Mouse (Mus musculus) lung, postnatal 36 days (tissue): Measurements from ENCODE around the gene 4933427D14Rik.
A peak's percentile ranks its signal among the peaks of the same experiment; 100 is the strongest.

ENCODE experiments used
- DNase-seq: peaks from one replicate; pipeline ENCODE4 v3.0.0; 2022; ENCODE audit warnings: mixed read lengths

4933427D14Rik gene

DNA sequence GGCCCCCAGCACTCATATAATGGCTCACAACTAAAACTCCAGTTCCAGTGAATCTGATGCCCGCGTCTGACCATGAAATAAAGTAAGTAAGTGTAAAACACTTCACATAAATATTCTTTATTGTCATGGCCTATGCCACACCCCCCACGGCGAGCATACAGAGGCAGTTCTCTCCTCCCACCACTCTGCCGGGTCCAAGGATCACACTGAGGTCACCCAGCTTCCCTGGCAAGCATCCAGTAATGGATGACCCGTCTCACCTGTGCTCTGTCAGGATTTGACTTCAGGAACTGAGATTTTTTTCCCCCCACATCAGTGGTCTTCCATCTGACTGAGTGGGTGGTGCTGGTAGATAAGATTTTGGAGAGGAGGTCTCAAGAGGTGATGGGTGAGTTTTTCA lies 67.1 kb downstream of the 4933427D14Rik start:
- no peak for DNase-seq

DNA sequence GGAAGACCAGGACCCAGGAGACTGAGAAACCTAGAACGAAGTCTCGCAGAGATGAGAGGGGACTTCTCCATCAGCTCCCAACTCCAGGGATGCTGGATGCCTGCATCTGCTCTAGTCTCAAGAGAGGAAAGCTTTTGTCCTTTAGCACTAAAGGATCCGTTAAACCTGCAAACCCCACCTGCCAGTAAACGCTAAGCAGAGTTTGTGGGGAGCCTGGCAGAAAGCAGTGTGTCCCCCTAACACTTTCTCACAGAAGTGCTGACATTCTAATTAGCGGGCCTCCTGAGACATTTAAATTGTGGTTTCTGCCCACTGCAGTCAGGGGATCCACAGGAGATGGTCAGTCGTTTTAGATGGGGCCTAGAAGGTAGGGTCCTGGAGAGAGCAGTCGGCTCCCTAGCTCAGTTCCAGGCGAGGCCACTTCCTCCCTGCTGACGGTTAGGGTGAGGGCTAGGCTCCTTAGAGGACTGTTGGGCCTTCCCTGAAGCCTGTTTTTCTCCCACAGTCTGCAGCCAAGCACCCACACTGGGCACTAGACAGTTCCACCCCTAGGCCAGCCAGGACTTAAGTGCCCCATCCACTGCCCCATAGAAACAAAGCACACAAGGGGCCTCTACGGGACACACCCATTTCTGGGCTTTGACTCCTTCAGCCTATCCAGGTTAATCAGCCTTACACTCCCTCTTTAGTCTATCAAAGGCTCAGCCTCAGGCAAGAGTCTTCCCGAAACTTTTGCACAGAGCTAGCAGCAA lies 70.9 kb downstream of the 4933427D14Rik start:
- DNase-seq: peak; percentile 66

DNA sequence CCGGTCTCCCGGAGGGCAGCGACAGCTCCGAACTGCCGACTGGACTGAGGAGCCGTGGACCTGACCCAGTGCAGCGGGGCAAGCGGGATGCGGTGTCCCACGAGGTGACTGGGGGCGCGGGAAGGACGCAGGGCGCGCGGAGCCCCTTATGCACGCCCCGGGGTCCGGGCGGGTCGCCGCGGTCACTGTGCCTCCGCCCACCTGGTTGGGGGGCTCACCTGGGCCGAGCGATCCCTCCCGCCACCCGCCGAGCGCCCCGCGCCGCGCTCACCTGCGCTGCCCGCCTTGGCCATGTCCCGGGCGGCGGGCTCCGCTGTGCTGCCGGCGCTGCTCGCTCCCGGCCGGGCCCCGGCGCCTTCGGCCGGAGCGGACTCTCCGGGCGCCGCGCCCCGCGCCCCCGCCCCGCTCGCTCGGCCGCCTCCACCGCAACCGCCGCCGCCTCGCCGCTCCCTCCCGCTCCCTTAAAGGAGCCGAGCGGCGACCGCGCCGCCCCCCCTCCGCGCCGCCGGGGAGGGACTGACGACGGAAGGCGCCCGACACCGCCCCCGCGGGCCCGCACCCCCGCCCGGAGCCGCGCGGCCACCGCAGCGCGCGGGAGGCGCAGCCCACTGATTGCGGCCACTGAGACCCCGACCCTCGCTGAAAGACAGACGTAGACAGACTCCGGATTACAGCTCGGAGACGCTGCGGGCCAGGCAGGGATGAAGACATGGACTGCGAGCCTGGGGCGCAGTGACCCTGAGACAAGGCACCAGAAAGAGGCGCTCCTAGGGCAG lies 71.7 kb downstream of the 4933427D14Rik start, which contains the start of gene Pitpnm3:
Gene Pitpnm3, minus strand, starts transcription at position 396 of the 776 bp plus-strand sequence.
- DNase-seq: peak; percentile 64

DNA sequence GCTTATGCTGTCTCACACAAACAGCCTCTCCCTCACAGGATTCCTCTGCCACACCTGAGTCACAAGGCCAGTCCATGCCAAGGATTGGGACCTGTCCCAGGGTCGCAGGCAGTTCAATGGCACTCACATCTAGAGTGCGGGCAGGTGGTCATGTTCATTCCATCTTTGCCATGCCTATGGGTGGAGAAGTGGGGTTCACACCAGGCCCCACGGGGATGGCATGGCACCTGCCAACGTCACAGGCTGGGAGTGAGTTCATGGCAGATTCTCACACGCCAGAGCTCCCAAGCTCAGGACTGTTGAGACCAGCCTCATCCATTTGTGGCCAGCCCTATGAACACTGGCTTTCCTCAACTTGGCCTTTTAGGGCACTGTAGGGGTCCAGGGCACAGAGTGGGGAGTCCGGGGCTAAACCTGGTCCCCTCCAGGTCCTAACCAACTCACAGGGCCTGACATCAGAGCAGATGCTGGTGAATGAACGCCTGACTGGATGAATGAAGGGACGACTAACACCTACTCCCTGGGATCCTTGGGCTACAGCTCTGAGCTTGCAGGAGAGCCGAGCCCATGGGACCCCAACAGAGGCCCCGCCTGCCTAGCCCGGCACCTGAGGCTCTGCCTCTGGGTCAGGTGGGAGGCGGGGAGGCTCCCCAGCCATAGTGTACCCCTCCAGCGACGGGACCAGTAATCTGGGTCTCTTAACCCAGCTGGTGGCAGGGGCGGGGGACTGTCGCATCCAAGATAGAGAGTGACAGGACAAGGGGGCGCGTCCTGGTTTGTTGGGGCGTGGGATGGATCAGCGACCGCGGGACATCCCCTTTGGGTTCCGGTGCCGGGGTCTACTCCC lies 72.5 kb downstream of the 4933427D14Rik start:
- no peak for DNase-seq

DNA sequence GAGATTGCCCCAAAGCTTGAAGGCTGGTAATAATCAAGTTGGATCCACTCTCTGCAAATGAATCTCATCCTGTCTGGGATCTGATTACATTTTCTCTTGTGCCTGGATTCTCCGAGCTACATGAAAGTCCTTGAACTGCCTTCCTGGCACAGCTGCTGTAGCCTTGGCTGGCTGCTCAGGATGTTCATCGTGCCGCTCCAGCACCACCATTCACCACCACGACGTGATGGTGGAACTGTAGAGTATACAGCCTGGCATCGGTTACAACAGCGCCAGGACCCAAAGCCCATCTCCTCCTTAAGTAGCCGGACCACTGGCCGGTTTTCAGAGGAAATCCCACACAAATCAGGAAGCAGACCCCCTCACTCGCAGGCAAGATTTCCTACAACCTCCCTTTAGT lies 74.2 kb downstream of the 4933427D14Rik start:
- peak; percentile 61 for DNase-seq

DNA sequence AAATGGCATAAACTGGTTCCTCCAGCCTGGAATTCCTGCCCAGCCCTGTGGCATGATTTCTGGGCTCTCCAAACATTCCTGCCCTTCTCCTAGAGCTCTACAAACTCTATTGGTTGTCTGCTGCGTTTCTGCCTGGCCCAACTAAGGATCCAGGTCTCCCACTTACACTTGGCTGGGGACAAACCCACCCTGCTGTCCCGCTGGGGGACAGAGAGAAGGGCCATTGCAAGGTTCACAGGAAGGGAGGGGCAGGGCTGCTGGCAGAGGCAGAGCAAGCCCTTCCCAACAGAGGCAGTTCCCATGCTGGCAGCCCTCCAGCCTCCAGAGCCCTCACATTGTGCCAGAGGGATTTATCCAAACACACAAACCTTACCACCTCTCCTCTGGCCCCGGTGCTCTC lies 75.0 kb downstream of the 4933427D14Rik start:
- DNase-seq: peak; percentile 90

DNA sequence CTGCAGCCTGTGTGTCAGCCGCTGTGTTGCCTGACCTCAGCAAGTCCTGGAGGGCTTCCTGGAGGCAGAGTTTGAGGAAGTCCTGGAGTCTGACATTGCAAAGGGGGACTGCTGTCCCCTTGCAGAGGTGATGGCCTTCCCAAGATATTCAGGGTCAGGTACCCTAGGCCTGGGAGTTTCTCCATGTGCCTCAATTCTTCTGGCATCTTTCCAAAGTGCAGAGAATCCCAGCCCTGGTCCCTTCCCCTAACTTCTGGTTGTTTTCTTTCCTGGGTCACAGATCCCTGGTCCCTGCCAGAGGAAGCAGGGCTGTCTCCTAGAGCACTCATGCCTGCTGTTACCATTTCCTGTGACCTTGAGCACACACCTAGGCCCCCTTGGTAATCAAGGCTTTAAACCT lies 75.6 kb downstream of the 4933427D14Rik start:
- no peak for DNase-seq

DNA sequence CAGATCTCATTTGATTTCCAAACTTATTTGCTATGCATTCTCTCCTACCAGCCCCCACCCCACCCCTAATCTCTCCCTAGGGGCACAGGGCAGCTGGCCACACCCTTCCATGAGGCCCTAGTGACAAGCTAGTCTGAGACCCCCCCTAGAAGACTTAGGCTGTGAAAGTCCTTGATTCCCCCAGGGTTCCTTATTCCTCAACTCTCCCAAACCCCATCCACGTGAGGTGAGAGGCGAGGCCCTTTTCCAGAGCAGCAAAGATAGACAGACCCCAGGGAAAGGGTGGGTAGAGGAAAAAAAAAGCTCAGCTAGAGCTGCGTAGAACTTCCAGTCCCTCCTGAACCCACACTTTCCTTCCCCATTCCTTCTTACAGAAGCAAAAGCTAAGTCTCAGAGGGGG lies 76.4 kb downstream of the 4933427D14Rik start:
- DNase-seq: no peak

DNA sequence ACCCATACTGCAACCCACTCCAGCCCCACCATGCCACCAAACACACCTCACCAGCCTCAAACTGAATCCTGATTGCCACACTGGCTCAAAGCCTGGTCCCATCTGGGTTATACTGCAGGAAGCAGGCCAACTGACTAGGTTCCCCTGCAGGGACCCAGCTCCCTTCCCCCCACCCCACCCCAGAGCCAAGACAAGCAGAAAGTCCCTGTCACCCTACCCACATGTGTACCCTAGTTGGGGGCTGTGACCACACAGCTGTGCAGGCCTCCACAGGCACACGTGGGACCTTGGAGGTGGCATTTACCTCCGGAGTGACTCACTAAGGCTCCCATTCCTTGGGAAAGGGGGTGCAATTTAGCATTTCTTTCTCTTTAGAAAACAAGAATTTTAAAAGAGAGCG lies 76.8 kb downstream of the 4933427D14Rik start:
- DNase-seq: no peak

DNA sequence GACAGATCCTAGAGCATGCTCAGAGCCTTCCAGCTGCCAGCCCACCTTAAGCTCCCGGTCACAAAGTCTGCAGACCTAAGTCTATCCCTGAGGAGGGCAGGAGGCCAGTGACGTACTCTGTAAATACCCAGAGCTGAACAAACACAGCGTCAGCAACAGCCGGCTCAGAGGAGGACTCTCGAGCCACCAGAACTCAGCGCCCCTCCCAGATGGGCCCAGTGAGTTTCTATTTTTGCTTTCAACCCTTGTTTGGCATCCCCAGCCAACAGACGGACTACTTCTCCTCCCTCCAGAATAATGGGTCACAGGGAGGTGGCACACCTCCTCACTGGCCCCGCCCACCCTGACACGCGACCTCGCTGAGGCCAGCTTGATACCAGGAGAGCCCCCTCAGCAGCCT lies 77.2 kb downstream of the 4933427D14Rik start:
- peak; percentile 90 for DNase-seq

DNA sequence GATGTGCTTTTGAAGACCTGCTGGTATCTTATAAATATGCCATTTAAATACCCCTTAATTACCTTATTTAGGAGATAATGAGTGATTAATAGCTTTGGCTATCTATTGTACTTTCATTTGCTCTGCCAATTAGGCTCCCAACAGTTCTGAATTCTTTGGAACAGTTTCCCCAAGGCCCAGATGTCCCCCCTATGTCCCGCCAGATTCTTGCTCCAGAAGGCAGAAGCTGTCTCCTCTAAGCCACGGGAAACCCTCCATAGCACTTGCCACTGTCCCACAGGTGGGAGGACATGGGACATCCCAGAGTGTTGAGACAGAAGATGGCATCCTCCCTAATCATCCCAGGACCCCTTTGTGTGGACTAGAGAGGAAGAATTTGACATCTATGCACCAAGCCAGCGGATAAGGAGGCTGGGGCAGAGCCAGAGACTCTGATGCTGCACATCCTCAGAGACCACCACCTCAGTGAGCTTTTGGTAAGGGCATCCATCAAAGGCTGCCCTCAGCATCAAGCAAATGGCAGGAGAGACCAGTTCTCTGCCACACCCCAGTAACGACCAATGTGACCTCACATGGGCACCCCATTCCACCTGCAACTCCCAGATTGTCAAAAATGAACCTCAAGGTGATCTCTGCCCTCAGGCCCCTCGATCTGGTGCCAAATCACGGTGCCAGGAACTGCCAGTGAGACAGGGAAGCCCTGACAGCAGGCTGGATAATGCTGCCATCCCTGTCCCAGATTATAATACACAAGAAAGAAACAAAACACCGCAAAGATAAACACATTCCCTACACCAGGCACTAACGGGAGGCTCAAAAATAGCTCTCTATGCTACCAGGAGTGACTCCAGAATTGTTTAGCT lies 78.0 kb downstream of the 4933427D14Rik start:
- no peak for DNase-seq

DNA sequence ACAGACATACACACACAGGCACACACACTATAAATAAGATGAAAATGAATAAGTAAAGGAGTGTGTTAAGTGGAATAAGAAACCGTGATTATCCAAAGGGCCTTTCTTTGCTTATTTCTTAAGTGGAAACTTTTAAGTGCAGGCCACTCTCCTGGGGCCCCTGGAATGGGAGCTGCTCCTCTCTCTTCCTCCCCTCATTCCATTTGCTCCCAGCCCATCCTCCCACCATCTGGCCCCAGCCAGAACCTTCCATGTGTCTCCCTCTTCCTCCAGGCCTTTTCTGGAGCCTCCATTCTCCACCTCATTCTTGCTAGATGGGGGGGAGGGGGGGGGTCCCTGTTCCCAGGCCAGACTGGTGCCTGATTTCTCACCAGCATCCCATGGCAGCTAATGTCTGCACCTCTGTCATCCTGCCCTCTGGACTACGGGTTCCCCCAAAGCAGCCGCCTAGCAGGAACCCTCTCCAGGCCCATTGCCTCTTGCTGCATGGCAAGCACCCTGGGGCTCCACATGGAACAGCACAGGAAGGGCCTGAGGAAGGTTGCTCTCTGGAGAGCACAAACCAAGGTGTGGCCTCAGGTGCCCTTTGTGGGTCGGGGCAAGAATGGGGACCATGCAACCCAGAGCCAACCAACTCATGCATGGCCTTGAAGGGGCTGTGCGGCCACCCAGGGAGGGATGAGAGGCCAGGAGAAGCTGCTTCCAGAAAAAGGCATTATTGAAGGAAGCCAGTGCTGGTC lies 79.6 kb downstream of the 4933427D14Rik start:
- no peak for DNase-seq

DNA sequence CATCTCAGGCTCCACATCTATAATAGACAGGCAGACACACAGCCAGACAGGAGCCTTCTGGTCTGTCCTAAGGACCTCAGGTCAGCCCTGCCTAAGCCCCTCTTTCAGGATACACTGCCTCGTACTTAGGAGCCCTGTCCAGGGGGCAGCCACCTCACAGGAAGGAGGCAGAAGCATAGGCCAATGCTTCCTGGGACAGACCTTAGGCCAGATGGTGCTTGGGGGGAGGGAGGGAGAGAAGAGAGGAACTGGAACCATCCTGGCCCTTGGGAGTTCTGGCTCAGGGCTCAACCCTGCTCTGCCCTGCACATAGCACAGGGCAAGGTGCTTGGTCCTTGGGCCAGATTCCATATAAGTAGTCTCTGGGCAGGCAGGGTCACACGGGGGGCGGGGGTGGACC lies 81.5 kb downstream of the 4933427D14Rik start:
- DNase-seq: no peak

DNA sequence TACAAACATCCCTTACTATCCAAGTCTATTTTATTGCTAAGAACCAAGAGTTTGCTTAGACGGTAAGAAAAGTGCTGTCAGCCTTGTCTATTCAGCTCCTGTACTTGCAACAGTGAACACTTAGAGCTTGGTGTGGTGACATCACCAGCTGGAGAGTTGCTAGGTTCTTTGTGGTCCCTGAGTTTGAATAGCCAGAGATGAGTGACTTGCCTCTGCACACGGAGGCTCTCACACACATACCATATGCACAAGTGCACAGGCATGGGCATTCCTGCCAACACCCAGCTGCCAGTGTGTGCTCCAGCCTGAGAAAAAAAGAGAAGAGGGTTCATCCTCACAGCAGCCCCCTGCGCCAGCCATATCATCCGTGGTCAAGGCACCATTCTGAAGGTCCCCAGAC lies 83.7 kb downstream of the 4933427D14Rik start:
- DNase-seq: peak; percentile 50

DNA sequence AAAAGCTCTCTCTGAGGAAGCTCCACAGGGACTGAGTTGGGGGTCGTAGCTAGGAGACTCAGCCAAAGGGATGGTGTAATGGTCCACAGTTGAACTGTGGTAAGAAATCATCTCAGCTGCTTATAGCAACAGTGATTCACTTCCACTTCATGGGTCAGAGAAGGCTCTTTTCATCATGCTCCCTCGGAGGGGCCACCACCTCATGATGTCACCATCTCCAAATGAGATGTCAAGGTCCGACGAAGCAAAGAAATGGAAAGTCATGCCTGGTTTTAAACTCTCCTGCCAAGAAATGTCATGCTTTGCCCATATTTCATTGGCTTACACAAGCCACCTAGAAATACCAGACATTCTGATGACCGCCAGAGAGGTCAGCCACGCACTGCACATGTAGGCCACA lies 86.9 kb downstream of the 4933427D14Rik start:
- DNase-seq: no peak

DNA sequence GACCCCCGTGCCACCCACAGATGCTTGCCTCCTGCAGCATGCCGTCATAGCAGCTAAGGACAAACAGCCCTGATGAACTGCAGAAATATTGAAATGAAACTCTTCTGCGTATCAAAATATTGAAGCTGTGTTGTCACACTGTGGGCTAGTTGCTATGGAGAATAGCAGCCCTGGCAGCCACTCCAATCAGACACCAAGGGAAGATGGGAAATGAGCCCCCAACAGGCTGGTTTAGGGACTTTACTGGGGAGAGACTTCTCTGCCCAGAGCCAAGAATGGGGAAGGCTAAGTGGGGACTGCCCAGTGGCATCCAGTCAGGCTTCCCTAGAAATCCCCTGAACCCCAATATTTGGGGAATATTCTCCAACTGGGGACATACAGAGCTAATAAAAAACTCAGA lies 88.6 kb downstream of the 4933427D14Rik start:
- DNase-seq: no peak

DNA sequence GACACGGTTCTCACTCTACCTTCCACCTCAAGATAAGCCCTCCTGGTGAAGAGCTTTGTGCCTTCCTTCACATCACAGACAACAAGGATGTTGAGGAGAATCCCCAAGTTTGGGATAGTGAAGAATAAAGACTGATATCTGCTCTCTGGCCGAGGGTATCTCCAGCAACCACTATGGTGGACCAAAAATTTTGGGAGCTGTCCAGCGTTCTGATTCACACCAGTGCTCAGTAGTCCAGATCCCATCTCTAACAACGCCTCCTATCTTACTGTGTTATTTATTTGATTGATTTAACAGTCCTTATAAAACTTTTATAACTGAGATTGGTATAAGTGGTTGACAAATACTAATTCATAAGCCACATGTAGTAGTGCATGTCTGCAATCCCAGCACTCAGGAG lies 94.0 kb downstream of the 4933427D14Rik start:
- no peak for DNase-seq

DNA sequence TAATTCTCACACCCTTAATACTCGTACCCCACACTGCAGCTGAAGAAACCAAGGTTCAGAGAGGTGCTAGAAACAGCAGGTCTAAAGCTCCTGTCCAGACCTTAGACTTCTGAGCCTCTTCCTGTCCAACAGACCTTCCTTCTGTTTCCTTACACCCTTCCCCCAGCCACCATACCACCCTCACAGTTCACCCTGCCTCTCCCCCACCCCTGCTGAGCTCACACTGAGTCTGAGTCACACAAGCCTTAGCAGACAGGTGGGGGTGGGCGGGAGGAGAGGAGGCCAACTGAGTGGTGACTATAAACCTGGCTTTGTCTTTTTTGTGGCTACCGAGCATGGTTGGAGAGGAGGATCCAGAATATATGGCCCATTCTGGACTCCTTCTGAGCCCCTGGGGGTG lies 96.5 kb downstream of the 4933427D14Rik start:
- DNase-seq: no peak

DNA sequence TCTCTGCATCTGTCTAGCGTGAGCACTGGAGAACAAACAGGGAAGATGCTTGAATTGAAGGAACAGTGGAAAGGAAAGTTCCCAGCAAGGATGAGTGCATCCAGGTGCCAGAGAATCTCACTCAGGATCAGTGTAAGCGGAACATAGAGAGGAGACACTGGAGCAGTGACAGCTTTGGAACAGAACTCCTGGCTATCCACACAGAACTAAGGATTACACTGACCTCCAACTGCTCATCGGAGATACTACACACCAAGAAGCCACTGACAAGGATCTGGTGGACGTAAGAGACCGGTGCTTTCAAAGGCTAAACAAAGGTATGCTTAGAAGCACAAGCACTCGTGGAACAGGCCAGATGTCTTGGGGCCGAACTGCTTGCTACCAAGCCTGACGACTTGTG lies 103.0 kb downstream of the 4933427D14Rik start:
- no peak for DNase-seq
